Mouse (Mus musculus) limb, embryonic 14.5 days (tissue): ENCODE data around the gene Myoz1. TPM values are rescaled to one million over a fixed set of nuclear protein-coding genes. Genes with fewer than 3 reads are reported as not detected.

Experiments
- ATAC-seq: fragments of 200-750 bp; cut with Nextera tagmentation; 2 replicates; pipeline ENCODE4 v1.8.0; 2017; ENCODE audit warnings: low read depth, moderate number of reproducible peaks, moderate TSS enrichment; ENCODE audit not compliant: low FRiP score
- DNase-seq: peaks from one replicate; pipeline ENCODE4 v3.0.0-alpha.2; 2015; ENCODE audit warnings: low spot score
- H3K27ac ChIP-seq: fragments of 300-500 bp; sonication (generic); replicated peaks from 2 replicates; pipeline ENCODE4 v1.5.1; 2014; ENCODE audit warnings: low read depth, mild to moderate bottlenecking, low read length, moderate library complexity, mixed read lengths
- H3K27me3 ChIP-seq: fragments of 300-500 bp; sonication (generic); 2 replicates; pipeline ENCODE4 v1.6.1; 2014; ENCODE audit warnings: low read length, mixed read lengths; ENCODE audit not compliant: control insufficient read depth, insufficient read depth
- H3K36me3 ChIP-seq: fragments of 300-500 bp; sonication (generic); 2 replicates; pipeline ENCODE4 v1.6.1; 2014; ENCODE audit warnings: mild to moderate bottlenecking, low read length, moderate library complexity, mixed read lengths; ENCODE audit not compliant: control insufficient read depth, insufficient read depth
- H3K4me1 ChIP-seq: fragments of 300-500 bp; sonication (generic); 2 replicates; pipeline ENCODE4 v1.6.1; 2014; ENCODE audit warnings: antibody characterized with exemption, low read length, mixed read lengths; ENCODE audit not compliant: control insufficient read depth, insufficient read depth
- H3K4me2 ChIP-seq: fragments of 300-500 bp; sonication (generic); replicated peaks from 2 replicates; pipeline ENCODE4 v1.6.1; 2014; ENCODE audit warnings: low read depth, mild to moderate bottlenecking, low read length, moderate library complexity; ENCODE audit not compliant: severe bottlenecking
- H3K4me3 ChIP-seq: fragments of 300-500 bp; sonication (generic); replicated peaks from 2 replicates; pipeline ENCODE4 v1.5.1; 2014; ENCODE audit warnings: low read length
- H3K9ac ChIP-seq: fragments of 300-500 bp; sonication (generic); 2 replicates; pipeline ENCODE4 v1.6.1; 2014; ENCODE audit warnings: mild to moderate bottlenecking, low read depth, low read length, moderate library complexity; ENCODE audit not compliant: severe bottlenecking
- H3K9me3 ChIP-seq: fragments of 300-500 bp; sonication (generic); 2 replicates; pipeline ENCODE4 v1.6.1; 2016; ENCODE audit warnings: low read length; ENCODE audit not compliant: control insufficient read depth
- POLR2A ChIP-seq: fragments of 200-500 bp; IDR thresholded peaks from 2 replicates; pipeline ENCODE4 v1.8.0; 2012; ENCODE audit warnings: inconsistent platforms, mild to moderate bottlenecking, moderate library complexity, borderline replicate concordance; ENCODE audit not compliant: insufficient read depth, insufficient read length; ENCODE audit errors: extremely low read depth
- WGBS: fragments of 180-500 bp; shearing (Covaris S2); extraction: QIAGEN DNeasy Blood & Tissue Kit; methylation state at CpG from one replicate; pipeline ENCODE4 v1.1.7; 2014; 5-methylcytosine and 5-hydroxymethylcytosine counted together
- polyA plus RNA-seq, 2 experiments: library from polyadenylated mRNA; depleted of rRNA in 1 of 2; stranded (reverse) in 1 of 2; unstranded in 1 of 2; fragments of >200 nt; fragmentation: Nextera tagmentation in 1 of 2; extraction: Ambion mirVana in 1 of 2; gene quantifications; 2 replicates each; pipeline versions ENCODE4 v1.2.1 to v1.2.3; 2012 to 2014

The Myoz1 gene
- polyA plus RNA-seq, 2 experiments = 8.5 to 9.7 TPM

GRCm38 (mm10) chr14:20694185-20694883 is 38.0 kb upstream of the Myoz1 start:
- Histone ChIP-seq H3K4me2 (peak overlapping the region; percentile 72), H3K9ac (peak overlapping the region; percentile 88), H3K27me3 (no peaks in the 10 kb centered on the region), H3K9me3 (no peaks in the 10 kb centered on the region), H3K4me3 (peak overlapping the region; percentile 86), H3K4me1 (peaks cover 25% of the 10 kb centered on the region), H3K27ac (peak overlapping the region; percentile 95; the same call in 1 of the 2 replicates), H3K36me3 (peaks cover 58% of the 10 kb centered on the region)
- WGBS = 46% methylated on average over 13 of the region's 13 CpGs
- no peak for DNase-seq
- peak; percentile 11 for ATAC-seq
- no peak for TF ChIP-seq POLR2A

GRCm38 (mm10) chr14:20693589-20694101 is 37.3 kb upstream of the Myoz1 start:
- no peaks in the 10 kb centered on the region for H3K9me3 ChIP-seq
- H3K4me2 ChIP-seq = no peak overlapping the region
- DNase-seq (no peak), ATAC-seq (no peak)
- H3K4me3 ChIP-seq = no peak overlapping the region
- no peak for TF ChIP-seq POLR2A
- H3K4me1 ChIP-seq = peaks cover 24% of the 10 kb centered on the region
- H3K9ac ChIP-seq = no peak overlapping the region
- peaks cover 64% of the 10 kb centered on the region for H3K36me3 ChIP-seq
- 94% methylated on average over 10 of the region's 10 CpGs for WGBS
- H3K27me3 ChIP-seq = no peaks in the 10 kb centered on the region
- no peak overlapping the region for H3K27ac ChIP-seq

- 96% methylated on average over 6 of the region's 6 CpGs for WGBS
- Histone ChIP-seq H3K9me3 (no peaks in the 10 kb centered on the region), H3K4me2 (no peak overlapping the region), H3K4me1 (peaks cover 15% of the 10 kb centered on the region), H3K9ac (no peak overlapping the region), H3K27me3 (no peaks in the 10 kb centered on the region), H3K36me3 (peaks cover 76% of the 10 kb centered on the region), H3K27ac (no peak overlapping the region), H3K4me3 (no peak overlapping the region)
- TF ChIP-seq POLR2A = no peak
- DNase-seq (no peak), ATAC-seq (no peak)
Measured at GRCm38 (mm10) chr14:20691772-20692171, 35.4 kb upstream of the Myoz1 start.

- DNase-seq (no peak), ATAC-seq (no peak)
- Histone ChIP-seq H3K9me3 (no peaks in the 10 kb centered on the region), H3K27me3 (no peaks in the 10 kb centered on the region), H3K9ac (no peak overlapping the region), H3K4me1 (no peaks in the 10 kb centered on the region), H3K4me2 (no peak overlapping the region), H3K36me3 (peaks cover 99% of the 10 kb centered on the region), H3K27ac (no peak overlapping the region), H3K4me3 (no peak overlapping the region)
- 91% methylated on average over 2 of the region's 2 CpGs for WGBS
- TF ChIP-seq POLR2A = no peak
Measured at GRCm38 (mm10) chr14:20689009-20689408, 32.7 kb upstream of the Myoz1 start.

- Histone ChIP-seq H3K27me3 (no peaks in the 10 kb centered on the region), H3K9me3 (no peaks in the 10 kb centered on the region), H3K4me3 (no peak overlapping the region), H3K9ac (no peak overlapping the region), H3K4me2 (no peak overlapping the region), H3K4me1 (no peaks in the 10 kb centered on the region), H3K27ac (no peak overlapping the region), H3K36me3 (peaks cover 99% of the 10 kb centered on the region)
- no peak for ATAC-seq
- 96% methylated on average over 3 of the region's 3 CpGs for WGBS
- no peak for TF ChIP-seq POLR2A
- DNase-seq = no peak
Measured at GRCm38 (mm10) chr14:20686576-20686975, 30.2 kb upstream of the Myoz1 start.
